Mouse (Mus musculus) gastrocnemius, adult 2 months (tissue): ENCODE results near the gene Pccb. TPM values are rescaled to one million over a fixed set of nuclear protein-coding genes. Genes with fewer than 3 reads are reported as not detected.

Experiments
- DNase-seq: peaks from one replicate; pipeline ENCODE4 v3.0.0; 2022
- H3K27ac ChIP-seq: fragments of 200-600 bp; 2 replicates; pipeline ENCODE4 v1.8.1; 2022; ENCODE audit warnings: mild to moderate bottlenecking
- H3K4me3 ChIP-seq: fragments of 200-600 bp; 2 replicates; pipeline ENCODE4 v1.8.1; 2022; ENCODE audit warnings: mild to moderate bottlenecking, moderate library complexity
- CTCF ChIP-seq: fragments of 200-600 bp; IDR thresholded peaks from 2 replicates; pipeline ENCODE4 v1.8.1; 2022; ENCODE audit warnings: antibody characterized with exemption, mild to moderate bottlenecking, moderate library complexity
- intact Hi-C: fragments of 180-260 bp; cut with DNase I; formaldehyde crosslinking; loops from one replicate; pipeline ENCODE4 v1.15.1; 2025
- total RNA-seq, 2 experiments: library from RNA; stranded (reverse); gene quantifications; 2 replicates each; pipeline ENCODE4 v1.2.3; 2021

Pccb gene
- total RNA-seq, 2 experiments from 2014 or later = 56.5 to 70.8 TPM

GRCm38 (mm10) chr9:101073041-101073986 lies 38.6 kb upstream of the Pccb start:
- Histone ChIP-seq H3K4me3 (peak overlapping the region; percentile 93), H3K27ac (peak overlapping the region; percentile 100)
- intact Hi-C loops = loop anchor here (2.0 to 5.0 kb wide), 2 partner anchors 39 to 431 kb away; partner anchors contain the start of gene Pccb
- peak; percentile 100 for DNase-seq
- no peak for TF ChIP-seq CTCF

- peak overlapping the region; percentile 100 for H3K27ac ChIP-seq
- H3K4me3 ChIP-seq = peak overlapping the region; percentile 93
- TF ChIP-seq CTCF = no peak
- no peak for DNase-seq
- intact Hi-C loops = loop anchor here (2.0 to 5.0 kb wide), 2 partner anchors 38 to 430 kb away; partner anchors contain the start of gene Pccb
Observed at GRCm38 (mm10) chr9:101072506-101072905, 37.8 kb upstream of the Pccb start.

GRCm38 (mm10) chr9:101069781-101070180 lies 35.1 kb upstream of the Pccb start:
- TF ChIP-seq CTCF = peak; percentile 41
- H3K4me3 ChIP-seq = no peak overlapping the region
- no peak for DNase-seq
- intact Hi-C loops = loop anchor here (5.0 kb wide), 1 partner anchor 427 kb away; no protein-coding TSS in a partner anchor
- no peak overlapping the region for H3K27ac ChIP-seq

GRCm38 (mm10) chr9:101065076-101065602 lies 30.4 kb upstream of the Pccb start:
- no peak overlapping the region for H3K27ac ChIP-seq
- no peak overlapping the region for H3K4me3 ChIP-seq
- TF ChIP-seq CTCF = no peak
- DNase-seq = no peak
- intact Hi-C loops = no loop called here

GRCm38 (mm10) chr9:101062253-101062780 lies 27.6 kb upstream of the Pccb start:
- no peak for DNase-seq
- no peak for TF ChIP-seq CTCF

GRCm38 (mm10) chr9:101061035-101061434 lies 26.3 kb upstream of the Pccb start:
- H3K4me3 ChIP-seq = no peak overlapping the region
- no peak for TF ChIP-seq CTCF
- intact Hi-C loops = no loop called here
- no peak overlapping the region for H3K27ac ChIP-seq
- DNase-seq = no peak

More at GRCm38 (mm10) chr9:101062253-101062780, 27.6 kb upstream of the Pccb start:
- no peak overlapping the region for H3K4me3 ChIP-seq
- intact Hi-C loops = no loop called here
- H3K27ac ChIP-seq = no peak overlapping the region

- H3K4me3 ChIP-seq = no peak overlapping the region
- DNase-seq = no peak
- no peak for TF ChIP-seq CTCF
- intact Hi-C loops = no loop called here
- no peak overlapping the region for H3K27ac ChIP-seq
Observed at GRCm38 (mm10) chr9:101057156-101057555, 22.5 kb upstream of the Pccb start.

- no peak for TF ChIP-seq CTCF
- no peak overlapping the region for H3K27ac ChIP-seq
- intact Hi-C loops = no loop called here
- H3K4me3 ChIP-seq = no peak overlapping the region
- no peak for DNase-seq
Observed at GRCm38 (mm10) chr9:101053279-101053678, 18.6 kb upstream of the Pccb start.

- H3K27ac ChIP-seq = no peak overlapping the region
- no peak for DNase-seq
- intact Hi-C loops = no loop called here
- no peak for TF ChIP-seq CTCF
- no peak overlapping the region for H3K4me3 ChIP-seq
Observed at GRCm38 (mm10) chr9:101052691-101053090, 18.0 kb upstream of the Pccb start.

- intact Hi-C loops = no loop called here
- no peak for TF ChIP-seq CTCF
- Histone ChIP-seq H3K27ac (no peak overlapping the region), H3K4me3 (no peak overlapping the region)
- DNase-seq = no peak
Observed at GRCm38 (mm10) chr9:101052007-101052406, 17.3 kb upstream of the Pccb start.

- no peak for DNase-seq
- no peak for TF ChIP-seq CTCF
- H3K27ac ChIP-seq = no peak overlapping the region
- intact Hi-C loops = no loop called here
- H3K4me3 ChIP-seq = no peak overlapping the region
Observed at GRCm38 (mm10) chr9:101045710-101046338, 11.1 kb upstream of the Pccb start.

GRCm38 (mm10) chr9:101042249-101042648 lies 7.6 kb upstream of the Pccb start:
- no peak overlapping the region; the same call in 1 of the 2 replicates for H3K4me3 ChIP-seq
- H3K27ac ChIP-seq = no peak overlapping the region
- no peak for DNase-seq
- no peak for TF ChIP-seq CTCF
- intact Hi-C loops = no loop called here
